In the genomic region with DNA sequence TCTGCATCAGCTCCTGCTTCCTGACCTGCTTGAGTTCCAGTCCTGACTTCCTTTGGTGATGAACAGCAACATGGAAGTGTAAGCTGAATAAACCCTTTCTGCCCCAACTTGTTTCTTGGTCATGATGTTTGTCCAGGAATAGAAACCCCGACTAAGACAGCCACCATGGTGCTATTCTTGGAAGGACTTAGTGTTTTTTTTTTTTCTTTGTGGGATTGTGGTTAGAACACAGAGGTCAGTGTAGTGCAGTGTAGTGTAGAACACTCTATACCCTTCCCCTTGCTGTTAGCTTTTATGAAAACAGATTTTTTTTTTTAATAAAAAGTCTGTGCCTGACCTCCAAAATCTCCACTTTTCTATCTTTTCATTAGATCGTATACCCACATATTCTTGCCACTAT, we compare ENCODE assay signal across 1 mouse cellular context.
A peak's percentile ranks its signal among the peaks of the same experiment; 100 is the strongest.
TF ChIP-seq lines count a peak whose summit lies in the region.

No protein-coding gene starts in this region.

TF ChIP-seq in CH12.LX, 34 proteins besides CTCF, POLR2A, EP300 and RAD21 (continued from another document):
- TF ChIP-seq E2F4 (IDR thresholded peaks at IDR 0.05; ENCODE audit: insufficient replicate concordance, low read depth, low read length) (no peak), BHLHE40 (IDR thresholded peaks at IDR 0.05; ENCODE audit: low read depth, low read length) (peak; percentile 53; the same call in 1 of the 2 replicates), USF1 (IDR thresholded peaks at IDR 0.05; ENCODE audit: low read depth, low read length) (no peak), ZC3H11A (IDR thresholded peaks at IDR 0.05; ENCODE audit: low read depth, low read length) (no peak), MYC (IDR thresholded peaks at IDR 0.05; ENCODE audit: low read depth, low read length) (no peak), POLR2AphosphoS2 (IDR thresholded peaks at IDR 0.05; ENCODE audit: low read depth, low read length) (no peak), PAX5 (IDR thresholded peaks at IDR 0.05; ENCODE audit: low read length) (no peak), NELFE (IDR thresholded peaks at IDR 0.05; ENCODE audit: low read depth, low read length) (no peak), CHD2 (IDR thresholded peaks at IDR 0.05; ENCODE audit: low read length) (no peak)
